Mouse (Mus musculus) ES-E14 (cell line): ENCODE data around the gene Gp9. TPM values are rescaled to one million over a fixed set of nuclear protein-coding genes. Genes with fewer than 3 reads are reported as not detected.

Experiments used
- DNase-seq: peaks from one replicate; pipeline ENCODE4 v3.0.0-alpha.2; 2013; ENCODE audit warnings: low read depth, low spot score
- H3K27ac ChIP-seq: 2 replicates; pipeline ENCODE4 v1.5.1; 2012; ENCODE audit warnings: low read depth, mild to moderate bottlenecking, low read length, moderate library complexity, mixed read lengths; ENCODE audit not compliant: poor library complexity, insufficient read depth, severe bottlenecking
- H3K36me3 ChIP-seq: 2 replicates; pipeline ENCODE4 v1.6.1; 2012; ENCODE audit warnings: mild to moderate bottlenecking, low read length, moderate library complexity, mixed read lengths; ENCODE audit not compliant: control insufficient read depth, poor library complexity, insufficient read depth, severe bottlenecking
- H3K4me1 ChIP-seq, 2 experiments: fragments of 150-350 bp in 1 of 2; sonication (generic) in 1 of 2; 2 replicates each; pipeline ENCODE4 v1.6.1; 2012; ENCODE audit warnings: low read length in 2 of 2, mild to moderate bottlenecking in 1 of 2, mixed read lengths in 1 of 2; ENCODE audit not compliant: control insufficient read depth in 2 of 2, insufficient read depth in 2 of 2, poor library complexity in 1 of 2
- H3K4me3 ChIP-seq, 2 experiments: fragments of 150-350 bp in 1 of 2; sonication (generic) in 1 of 2; 2 replicates each; pipeline ENCODE4 v1.5.1; 2012; ENCODE audit warnings: low read length in 2 of 2, low read depth in 1 of 2, mild to moderate bottlenecking in 1 of 2, mixed read lengths in 1 of 2; ENCODE audit not compliant: insufficient read depth in 1 of 2, poor library complexity in 1 of 2, severe bottlenecking in 1 of 2
- H3K9ac ChIP-seq: 2 replicates; pipeline ENCODE4 v1.6.1; 2012; ENCODE audit warnings: low read depth, mild to moderate bottlenecking, low read length, mixed read lengths; ENCODE audit not compliant: poor library complexity, insufficient read depth, severe bottlenecking
- H3K9me3 ChIP-seq: fragments of 150-350 bp; sonication (generic); 2 replicates; pipeline ENCODE4 v1.6.1; 2012; ENCODE audit warnings: low read depth, mild to moderate bottlenecking, low read length; ENCODE audit not compliant: control insufficient read depth, insufficient read depth
- CHD2 ChIP-seq: IDR thresholded peaks from 2 replicates; pipeline ENCODE4 v1.6.1; 2014; ENCODE audit warnings: mild to moderate bottlenecking, low read depth, low read length, inconsistent platforms
- HCFC1 ChIP-seq: IDR thresholded peaks from 2 replicates; pipeline ENCODE4 v1.6.1; 2012; ENCODE audit warnings: low read length, inconsistent platforms, borderline replicate concordance; ENCODE audit not compliant: insufficient read depth
- MAFK ChIP-seq: IDR thresholded peaks from 2 replicates; pipeline ENCODE4 v1.6.1; 2014; ENCODE audit warnings: mild to moderate bottlenecking, low read depth, low read length, inconsistent platforms; ENCODE audit not compliant: insufficient read depth
- ZC3H11A ChIP-seq: IDR thresholded peaks from 2 replicates; pipeline ENCODE4 v1.6.1; 2012; ENCODE audit warnings: low read depth, mild to moderate bottlenecking, inconsistent platforms, low read length, borderline replicate concordance
- ZNF384 ChIP-seq: IDR thresholded peaks from 2 replicates; pipeline ENCODE4 v1.6.1; 2012; ENCODE audit warnings: low read depth, low read length, inconsistent platforms
- in situ Hi-C, 2 experiments: fragments of 600-800 bp; cut with MboI; formaldehyde crosslinking; loops; one replicate each; pipeline ENCODE4 v1.15.1; 2025; ENCODE audit warnings: low sequenced_read_pairs in 2 of 2, inconsistent platforms in 1 of 2; ENCODE audit not compliant: unreplicated experiment in 2 of 2
- total RNA-seq: library from RNA; depleted of rRNA; stranded (reverse); fragments of 300-350 nt; gene quantifications from 2 replicates; pipeline ENCODE4 v1.2.3, GENCODE M21; 2012

Gp9 gene
- total RNA-seq, 1 experiment, result not detected

- no peak for DNase-seq
- Histone ChIP-seq H3K36me3 (no peaks in the 10 kb centered on the region), H3K4me3 (no peak overlapping the region), H3K9me3 (no peaks in the 10 kb centered on the region), H3K4me1 (no peaks in the 10 kb centered on the region), H3K27ac (no peak overlapping the region), H3K9ac (no peak overlapping the region)
- no peak for TF ChIP-seq ZC3H11A
- TF ChIP-seq HCFC1, result no peak
- TF ChIP-seq CHD2, result no peak
- TF ChIP-seq ZNF384, result no peak
- no peak for TF ChIP-seq MAFK
- in situ Hi-C loops, result no loop called here
These were observed 31.8 kb upstream of the Gp9 start for GRCm38 (mm10) chr6:87746059-87746458.

DNA sequence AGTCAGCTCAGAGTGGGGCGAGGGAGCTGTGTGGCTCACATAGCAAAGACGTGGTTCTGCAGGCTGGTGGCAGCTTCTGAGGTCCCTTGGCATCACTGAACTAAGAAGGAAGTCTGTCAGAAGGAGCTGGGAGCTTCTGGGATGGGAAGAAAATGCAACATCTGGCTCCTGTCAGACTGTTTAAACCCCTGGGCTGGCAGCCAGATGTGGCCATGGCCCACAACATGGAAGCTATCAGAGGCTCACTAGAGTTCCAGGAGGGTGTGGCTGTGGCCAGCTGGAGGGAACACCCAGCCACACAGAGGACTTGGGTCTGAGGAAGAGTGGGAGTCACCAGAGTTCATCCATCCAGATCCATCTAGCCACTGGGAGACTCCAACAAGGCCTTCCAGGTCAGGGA is 31.0 kb upstream of the Gp9 start:
- Histone ChIP-seq H3K36me3 (no peaks in the 10 kb centered on the region), H3K4me1 (no peaks in the 10 kb centered on the region), H3K9ac (no peak overlapping the region), H3K9me3 (no peaks in the 10 kb centered on the region), H3K27ac (no peak overlapping the region), H3K4me3 (no peak overlapping the region)
- DNase-seq, result no peak
- TF ChIP-seq ZC3H11A, result no peak
- TF ChIP-seq CHD2, result no peak
- TF ChIP-seq ZNF384, result no peak
- TF ChIP-seq HCFC1, result no peak
- no peak for TF ChIP-seq MAFK
- in situ Hi-C loops, result no loop called here

GRCm38 (mm10) chr6:87748078-87748477 is 29.8 kb upstream of the Gp9 start:
- no peak for DNase-seq
- Histone ChIP-seq H3K36me3 (no peaks in the 10 kb centered on the region), H3K4me1 (no peaks in the 10 kb centered on the region), H3K9ac (no peak overlapping the region), H3K27ac (no peak overlapping the region), H3K9me3 (no peaks in the 10 kb centered on the region), H3K4me3 (no peak overlapping the region)
- TF ChIP-seq CHD2, result no peak
- TF ChIP-seq MAFK, result no peak
- TF ChIP-seq ZC3H11A, result no peak
- TF ChIP-seq HCFC1, result no peak
- no peak for TF ChIP-seq ZNF384
- in situ Hi-C loops, result no loop called here

GRCm38 (mm10) chr6:87748531-87748930 is 29.3 kb upstream of the Gp9 start:
- no peaks in the 10 kb centered on the region for H3K36me3 ChIP-seq
- no peak overlapping the region for H3K4me3 ChIP-seq
- TF ChIP-seq ZNF384 (peak; percentile 72), ZC3H11A (no peak)
- DNase-seq, result no peak
- H3K9me3 ChIP-seq, result no peaks in the 10 kb centered on the region
- H3K27ac ChIP-seq, result no peak overlapping the region
- H3K9ac ChIP-seq, result no peak overlapping the region
- in situ Hi-C loops, result no loop called here
- H3K4me1 ChIP-seq, result no peaks in the 10 kb centered on the region

DNA sequence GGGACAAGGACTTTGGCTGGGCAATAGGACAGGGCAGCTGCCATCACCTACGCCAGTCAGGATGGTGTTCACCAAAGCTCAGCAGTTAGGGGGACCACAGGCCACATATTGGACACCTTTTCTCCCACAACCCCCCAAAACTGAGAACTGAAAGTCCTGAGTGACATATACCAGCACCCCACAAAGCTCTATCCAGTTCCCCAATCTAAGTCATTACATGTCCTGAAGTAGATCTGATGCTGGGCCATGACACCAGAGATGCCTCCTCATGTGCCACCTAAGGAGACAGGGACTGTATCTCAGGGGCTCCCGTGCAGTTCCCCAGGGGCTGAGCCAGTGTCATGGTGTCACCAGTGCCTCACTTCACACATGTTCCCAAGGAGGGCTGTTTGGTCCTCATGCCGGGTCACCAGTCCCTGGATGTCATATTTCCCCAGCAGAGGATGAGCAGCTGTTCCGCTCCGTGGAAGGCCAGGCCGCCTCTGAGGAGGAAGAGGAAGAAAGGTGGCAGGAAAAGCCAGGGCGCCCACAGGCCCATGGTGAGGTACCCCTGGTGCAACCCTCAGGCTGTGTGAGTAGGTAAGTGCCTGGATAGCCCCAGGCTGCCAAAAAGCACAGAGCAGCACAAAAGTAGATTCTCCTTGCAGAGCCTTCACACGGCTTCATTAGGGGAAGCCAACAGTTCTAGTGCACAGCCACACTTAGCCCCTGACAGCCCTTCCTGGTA is 27.5 kb upstream of the Gp9 start:
- Histone ChIP-seq H3K4me1 (no peaks in the 10 kb centered on the region), H3K36me3 (no peaks in the 10 kb centered on the region), H3K27ac (no peak overlapping the region), H3K9ac (no peak overlapping the region), H3K9me3 (no peaks in the 10 kb centered on the region), H3K4me3 (no peak overlapping the region)
- in situ Hi-C loops, result no loop called here
- no peak for DNase-seq
- TF ChIP-seq CHD2, result no peak
- TF ChIP-seq MAFK, result no peak
- no peak for TF ChIP-seq ZC3H11A
- TF ChIP-seq HCFC1, result no peak
- no peak for TF ChIP-seq ZNF384
